Mouse (Mus musculus): ENCODE data around the gene Ngf. TPM values are rescaled to one million over a fixed set of nuclear protein-coding genes. Genes with fewer than 3 reads are reported as not detected.

Gene Ngf
- total RNA-seq (2014; rRNA removed) (1.3 and 4.9 TPM in 2 replicates), polyA plus RNA-seq (2015; fragmentation: Nextera tagmentation; extraction: Ambion mirVana) (0.28 and 1.1 TPM in 2 replicates)

DNA sequence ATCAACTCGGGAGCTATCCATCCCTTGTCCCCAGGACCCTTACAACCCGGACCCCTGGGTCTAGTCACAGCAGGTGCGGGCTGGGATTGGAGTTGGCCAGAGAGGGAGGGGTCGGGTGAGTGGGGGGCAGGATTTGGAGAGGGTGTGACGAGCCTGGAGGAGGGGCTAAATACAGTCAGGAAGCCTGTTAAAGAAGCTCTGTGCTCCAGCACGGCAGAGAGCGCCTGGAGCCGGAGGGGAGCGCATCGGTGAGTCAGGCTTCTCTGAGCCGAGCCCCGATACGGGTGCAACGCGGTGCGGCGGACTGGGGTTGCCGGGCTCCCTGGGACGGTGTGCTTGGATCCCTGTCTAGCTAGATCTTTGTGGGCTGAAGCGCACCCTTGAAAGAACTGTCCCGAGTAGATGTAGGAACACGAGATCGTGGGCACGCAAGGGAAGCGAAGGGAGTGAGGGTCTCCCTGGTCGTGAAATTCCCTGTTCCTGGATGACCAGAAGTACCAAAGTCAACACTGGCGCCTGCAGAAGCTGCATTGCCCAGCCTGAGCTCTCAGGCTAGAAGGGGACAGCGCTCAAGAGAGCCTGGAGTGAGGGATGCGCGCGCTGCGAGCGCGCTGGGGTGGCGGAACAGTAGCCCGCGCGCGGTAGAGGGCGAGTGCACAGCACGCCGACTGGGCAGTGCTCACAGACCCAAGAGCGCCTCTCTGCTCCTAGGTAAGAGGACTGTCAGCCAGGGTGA, at the start of gene Ngf:
Gene Ngf, plus strand, starts transcription at position 207 of the 736 bp plus-strand sequence.
- peaks cover 42% of the 10 kb centered on the region for H3K27me3 ChIP-seq (ENCODE audit: insufficient read depth, low read length)
- no peaks in the 10 kb centered on the region for H3K4me1 ChIP-seq (ENCODE audit: insufficient read depth, low read length)
- peak within 1 kb of the TSS; percentile 87 for H3K4me2 ChIP-seq (ENCODE audit: low read depth, low read length, poor library complexity, severe bottlenecking)
- 0 out of 2 replicates have a peak within 1 kb of the TSS, but pooled peaks have one; percentile 4 for H3K9ac ChIP-seq (replicated peaks; ENCODE audit: low read length, poor library complexity, severe bottlenecking)
- WGBS: under 1% methylated on average over 43 of the region's 43 CpGs
- peak within 1 kb of the TSS; percentile 46 for H3K4me3 ChIP-seq (ENCODE audit: low read depth, low read length)
- H3K36me3 ChIP-seq (ENCODE audit: insufficient read depth, low read length): no peaks in the 10 kb centered on the region
- peak; percentile 12 for DNase-seq (ENCODE audit: low spot score)
- ATAC-seq (ENCODE audit: low FRiP score): peak; percentile 46; the same call in 1 of the 2 replicates
- TF ChIP-seq CTCF (IDR thresholded peaks at IDR 0.05): no peak
- no peak within 1 kb of the TSS for H3K27ac ChIP-seq (ENCODE audit: low read depth, low read length)
- H3K9me3 ChIP-seq (ENCODE audit: low read length): no peaks in the 10 kb centered on the region

- DNase-seq (ENCODE audit: low spot score): no peak
- H3K9ac ChIP-seq (replicated peaks; ENCODE audit: low read length, poor library complexity, severe bottlenecking): no peak overlapping the region
- no peak for ATAC-seq (ENCODE audit: low FRiP score)
- WGBS: 81% methylated on average over 3 of the region's 3 CpGs
- H3K4me3 ChIP-seq (ENCODE audit: low read depth, low read length): no peak overlapping the region
- H3K4me2 ChIP-seq (ENCODE audit: low read depth, low read length, poor library complexity, severe bottlenecking): no peak overlapping the region
- no peak for TF ChIP-seq CTCF (IDR thresholded peaks at IDR 0.05)
- no peaks in the 10 kb centered on the region for H3K36me3 ChIP-seq (ENCODE audit: insufficient read depth, low read length)
- no peaks in the 10 kb centered on the region for H3K27me3 ChIP-seq (ENCODE audit: insufficient read depth, low read length)
- H3K9me3 ChIP-seq (ENCODE audit: low read length): no peaks in the 10 kb centered on the region
- H3K27ac ChIP-seq (ENCODE audit: low read depth, low read length): no peak overlapping the region
- no peaks in the 10 kb centered on the region for H3K4me1 ChIP-seq (ENCODE audit: insufficient read depth, low read length)
Measured at GRCm38 (mm10) chr3:102445567-102445966, 24.2 kb upstream of the Ngf start.

DNA sequence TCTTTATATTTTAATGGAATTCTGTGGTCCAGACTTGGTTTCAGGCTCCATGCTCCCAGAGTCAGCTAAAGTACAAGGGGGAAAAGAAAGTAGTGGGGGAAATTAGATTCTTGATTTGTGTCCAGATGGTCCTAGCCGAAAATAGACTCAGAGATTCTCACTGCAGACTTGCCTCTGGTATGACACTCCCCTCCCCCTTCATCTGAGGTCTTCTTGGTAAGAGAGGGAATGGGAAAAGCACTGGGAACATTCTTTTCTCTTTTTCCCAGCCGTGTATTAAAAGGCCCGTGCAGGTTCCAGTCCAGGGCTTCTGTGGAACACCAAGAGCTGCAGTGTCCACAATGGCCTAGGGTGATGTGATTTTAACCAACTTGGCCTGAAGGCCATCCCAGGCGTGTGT, 23.0 kb upstream of the Ngf start:
- ATAC-seq (ENCODE audit: low FRiP score): no peak

GRCm38 (mm10) chr3:102454566-102454965, 15.2 kb upstream of the Ngf start:
- H3K27ac ChIP-seq (ENCODE audit: low read depth, low read length): no peak overlapping the region
- ATAC-seq (ENCODE audit: low FRiP score): no peak
- no peak overlapping the region for H3K4me2 ChIP-seq (ENCODE audit: low read depth, low read length, poor library complexity, severe bottlenecking)
- H3K4me1 ChIP-seq (ENCODE audit: insufficient read depth, low read length): no peaks in the 10 kb centered on the region
- no peak for DNase-seq (ENCODE audit: low spot score)
- H3K9ac ChIP-seq (replicated peaks; ENCODE audit: low read length, poor library complexity, severe bottlenecking): no peak overlapping the region
- H3K27me3 ChIP-seq (ENCODE audit: insufficient read depth, low read length): no peaks in the 10 kb centered on the region
- WGBS: 79% methylated on average over 6 of the region's 6 CpGs
- no peaks in the 10 kb centered on the region for H3K9me3 ChIP-seq (ENCODE audit: low read length)
- no peak for TF ChIP-seq CTCF (IDR thresholded peaks at IDR 0.05)
- no peak overlapping the region for H3K4me3 ChIP-seq (ENCODE audit: low read depth, low read length)
- H3K36me3 ChIP-seq (ENCODE audit: insufficient read depth, low read length): no peaks in the 10 kb centered on the region

More for the DNA sequence above, 23.0 kb upstream of the Ngf start:
- H3K4me1 ChIP-seq (ENCODE audit: insufficient read depth, low read length): no peaks in the 10 kb centered on the region
- H3K36me3 ChIP-seq (ENCODE audit: insufficient read depth, low read length): no peaks in the 10 kb centered on the region
- no peaks in the 10 kb centered on the region for H3K9me3 ChIP-seq (ENCODE audit: low read length)
- no peak overlapping the region for H3K4me2 ChIP-seq (ENCODE audit: low read depth, low read length, poor library complexity, severe bottlenecking)
- WGBS: 78% methylated on average over 4 of the region's 4 CpGs
- no peak for DNase-seq (ENCODE audit: low spot score)
- TF ChIP-seq CTCF (IDR thresholded peaks at IDR 0.05): no peak
- no peak overlapping the region for H3K27ac ChIP-seq (ENCODE audit: low read depth, low read length)
- H3K9ac ChIP-seq (replicated peaks; ENCODE audit: low read length, poor library complexity, severe bottlenecking): no peak overlapping the region
- H3K4me3 ChIP-seq (ENCODE audit: low read depth, low read length): no peak overlapping the region
- H3K27me3 ChIP-seq (ENCODE audit: insufficient read depth, low read length): no peaks in the 10 kb centered on the region

DNA sequence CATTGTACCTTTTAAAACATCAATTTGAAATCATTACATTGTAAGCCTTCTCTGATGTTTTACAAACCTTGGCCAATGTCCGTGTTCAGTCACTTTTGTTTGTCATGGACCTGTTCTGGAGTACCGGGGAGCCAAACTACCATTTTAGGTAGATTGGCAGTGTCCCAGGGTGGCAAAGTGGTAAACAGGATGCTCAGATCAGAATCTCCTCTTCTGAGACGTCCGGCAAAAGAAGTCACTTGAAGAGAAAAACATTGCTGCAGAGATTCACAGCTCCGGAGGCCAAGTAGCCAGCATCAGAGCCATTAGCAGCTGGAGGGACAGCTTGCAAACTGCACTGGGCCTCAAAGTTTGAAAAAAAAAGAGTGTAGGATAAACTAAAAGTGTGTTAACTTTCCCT, 9.2 kb upstream of the Ngf start:
- Histone ChIP-seq H3K27me3 (ENCODE audit: insufficient read depth, low read length) (no peaks in the 10 kb centered on the region), H3K4me1 (ENCODE audit: insufficient read depth, low read length) (no peaks in the 10 kb centered on the region), H3K4me2 (ENCODE audit: low read depth, low read length, poor library complexity, severe bottlenecking) (no peak overlapping the region), H3K9me3 (ENCODE audit: low read length) (no peaks in the 10 kb centered on the region), H3K27ac (ENCODE audit: low read depth, low read length) (no peak overlapping the region), H3K36me3 (ENCODE audit: insufficient read depth, low read length) (no peaks in the 10 kb centered on the region), H3K9ac (replicated peaks; ENCODE audit: low read length, poor library complexity, severe bottlenecking) (no peak overlapping the region), H3K4me3 (ENCODE audit: low read depth, low read length) (no peak overlapping the region)
- no peak for TF ChIP-seq CTCF (IDR thresholded peaks at IDR 0.05)
- 87% methylated on average over 5 of the region's 5 CpGs for WGBS
- ATAC-seq (ENCODE audit: low FRiP score) (no peak), DNase-seq (ENCODE audit: low spot score) (no peak)

DNA sequence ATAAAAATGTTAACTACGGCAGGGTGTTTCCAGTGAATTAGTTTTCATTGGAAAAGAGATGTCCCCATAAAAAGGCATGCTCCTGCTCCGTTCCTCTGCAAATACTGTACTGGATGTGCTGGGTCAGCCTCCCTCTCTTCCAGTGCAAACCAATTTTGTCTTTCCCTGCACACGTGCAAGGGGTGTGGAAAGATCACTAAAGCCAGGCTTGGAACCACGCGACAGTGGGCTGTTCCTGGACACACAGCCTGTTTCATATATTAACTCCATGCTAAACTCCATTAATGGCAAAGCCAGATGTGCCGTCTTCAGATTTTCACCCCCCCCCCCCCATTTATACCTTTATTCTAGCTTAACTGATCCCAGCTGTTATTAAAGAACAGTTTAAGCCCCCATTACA, 8.7 kb upstream of the Ngf start:
- WGBS: 85% methylated on average over 6 of the region's 6 CpGs
- H3K4me1 ChIP-seq (ENCODE audit: insufficient read depth, low read length): no peaks in the 10 kb centered on the region
- H3K27ac ChIP-seq (ENCODE audit: low read depth, low read length): no peak overlapping the region
- no peaks in the 10 kb centered on the region for H3K36me3 ChIP-seq (ENCODE audit: insufficient read depth, low read length)
- H3K4me2 ChIP-seq (ENCODE audit: low read depth, low read length, poor library complexity, severe bottlenecking): no peak overlapping the region
- no peak overlapping the region for H3K4me3 ChIP-seq (ENCODE audit: low read depth, low read length)
- ATAC-seq (ENCODE audit: low FRiP score) (no peak), DNase-seq (ENCODE audit: low spot score) (no peak)
- no peak for TF ChIP-seq CTCF (IDR thresholded peaks at IDR 0.05)
- no peaks in the 10 kb centered on the region for H3K27me3 ChIP-seq (ENCODE audit: insufficient read depth, low read length)
- H3K9ac ChIP-seq (replicated peaks; ENCODE audit: low read length, poor library complexity, severe bottlenecking): no peak overlapping the region
- no peaks in the 10 kb centered on the region for H3K9me3 ChIP-seq (ENCODE audit: low read length)
